Mouse (Mus musculus): ENCODE data around the gene Mto1. TPM values are rescaled to one million over a fixed set of nuclear protein-coding genes. Genes with fewer than 3 reads are reported as not detected.

Mto1 gene
- 21.1 to 26.9 TPM (median 23.4 TPM) in 4 replicates for total RNA-seq (2023)

GRCm38 (mm10) chr9:78447973-78448873 is at the start of gene Mto1, which contains the start of gene Gm17324:
TSS of gene Mto1 (plus strand) at chr9:78448208.
TSS of gene Gm17324 (minus strand) at chr9:78448786.

GRCm38 (mm10) chr9:78442579-78443392 is 5.2 kb upstream of the Mto1 start, which contains the start of gene Cgas:
TSS of gene Cgas (minus strand) at chr9:78443237.

GRCm38 (mm10) chr9:78488890-78489420 is 40.9 kb downstream of the Mto1 start, which contains the start of gene Eef1a1:
TSS of gene Eef1a1 (minus strand) at chr9:78489151.

Other genes starting within 250 kb of the Mto1 start
- not detected in 4 replicates for gene Gsta1, start 217.6 kb upstream of the Mto1 start, total RNA-seq (2023)
- not detected in 4 replicates for gene Gm3776, start 191.1 kb upstream of the Mto1 start, total RNA-seq (2023)
- gene Gm10639, start 158.3 kb upstream of the Mto1 start, total RNA-seq (2023) = not detected in 4 replicates
- gene Omt2a, start 133.4 kb upstream of the Mto1 start, total RNA-seq (2023) = not detected in 4 replicates
- not detected in 4 replicates for gene Omt2b, start 120.6 kb upstream of the Mto1 start, total RNA-seq (2023)
- gene Gsta2, start 92.4 kb upstream of the Mto1 start, total RNA-seq (2023) = not detected in 4 replicates
- gene Dppa5a, start 80.0 kb upstream of the Mto1 start, total RNA-seq (2023) = not detected in 4 replicates
- gene Ooep, start 69.5 kb upstream of the Mto1 start, total RNA-seq (2023) = not detected in 4 replicates
- not detected in 4 replicates for gene Ddx43, start 52.4 kb upstream of the Mto1 start, total RNA-seq (2023)
- gene Cgas, start 5.0 kb upstream of the Mto1 start, total RNA-seq (2023) = 1.3 to 1.5 TPM (median 1.4 TPM) in 4 replicates
- 0.66 TPM in 1 of 4 replicates, not detected in the others for gene Gm17324, start 578 bp downstream of the Mto1 start, total RNA-seq (2023)
- 8,003 to 8,826 TPM (median 8,752 TPM) in 4 replicates for gene Eef1a1, start 40.9 kb downstream of the Mto1 start, total RNA-seq (2023)
- gene Slc17a5, start 139.8 kb downstream of the Mto1 start, total RNA-seq (2023) = 5.0 to 7.0 TPM (median 6.7 TPM) in 4 replicates
- gene Cd109, start 167.3 kb downstream of the Mto1 start, total RNA-seq (2023) = not detected in 4 replicates